ENCODE assay signal across 23 mouse cellular contexts in the genomic region with DNA sequence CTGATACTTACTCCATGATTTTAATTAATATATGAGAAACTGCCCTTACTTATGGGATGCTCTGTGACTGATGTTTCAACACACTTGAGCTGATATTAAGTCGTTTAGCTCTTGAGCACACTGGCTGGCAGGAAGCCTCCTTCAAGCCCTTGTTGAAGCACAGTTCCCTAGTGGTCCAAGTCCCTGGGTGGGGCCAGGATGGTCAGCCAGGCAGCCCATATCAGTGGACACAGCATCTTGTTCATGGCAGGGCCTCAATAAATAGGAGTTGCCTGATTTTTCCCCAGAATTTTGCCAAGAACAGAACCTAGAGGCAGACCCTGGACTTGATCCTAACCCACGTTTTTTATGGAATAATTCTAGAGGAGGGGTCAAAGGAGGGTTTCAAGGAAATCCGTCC. TPM values are rescaled to one million over a fixed set of nuclear protein-coding genes. Genes with fewer than 3 reads are reported as not detected.
DNase-seq lines count a peak whose midpoint lies in the region; ATAC-seq and TF ChIP-seq lines count a peak whose summit lies in the region.
"Had no signal": no experiment of that assay in that cellular context is flagged by ENCODE, and none has a peak within 500 bp of the region (broad histone marks: within the 10 kb centered on the region; RNA-seq: fewer than 3 reads in every experiment).

No protein-coding gene starts in this region.

- no peak for TF ChIP-seq CTCF in kidney, postnatal 0 days (IDR thresholded peaks at IDR 0.05; ENCODE audit: low read depth)

- DNase-seq in heart, adult 11 months = peak; percentile 97
- no peak for DNase-seq in heart, embryonic 10.5 days (ENCODE audit: low spot score)
- DNase-seq in kidney, postnatal 0 days (ENCODE audit: low spot score) = no peak
- DNase-seq in kidney, adult 18-20 months = no peak
- DNase-seq in heart, postnatal 14 days = peak; percentile 55 to 65
- DNase-seq: cerebellum, adult 11-12 months; cerebellum, postnatal 36 days; forebrain, postnatal 0 days; layer of hippocampus, adult 9-11 months; liver, embryonic 13.5 days; right cerebral cortex, adult 18-20 months; thymus, postnatal 14 days had no signal

- no peak overlapping the region for H3K9ac ChIP-seq in kidney, postnatal 0 days (ENCODE audit: low read depth, low read length)
- H3K9ac ChIP-seq in embryonic facial prominence, embryonic 15.5 days = no peak overlapping the region
- no peak overlapping the region for H3K9ac ChIP-seq in midbrain, embryonic 15.5 days
- H3K9ac ChIP-seq: forebrain, postnatal 0 days; heart, embryonic 15.5 days; hindbrain, embryonic 14.5 days; limb, embryonic 12.5 days; liver, embryonic 13.5 days; lung, embryonic 15.5 days; neural tube, embryonic 13.5 days had no signal

- H3K9me3 ChIP-seq in heart, embryonic 10.5 days = no peaks in the 10 kb centered on the region
- no peaks in the 10 kb centered on the region for H3K9me3 ChIP-seq in kidney, postnatal 0 days (replicated peaks; ENCODE audit: low read length)
- H3K9me3 ChIP-seq in embryonic facial prominence, embryonic 15.5 days (replicated peaks) = no peaks in the 10 kb centered on the region
- H3K9me3 ChIP-seq in midbrain, embryonic 15.5 days = no peaks in the 10 kb centered on the region
- H3K9me3 ChIP-seq: heart, embryonic 15.5 days; limb, embryonic 12.5 days; liver, embryonic 13.5 days; lung, embryonic 15.5 days; neural tube, embryonic 13.5 days had no signal

- ATAC-seq in kidney, postnatal 0 days (replicated peaks; ENCODE audit: low FRiP score, low read depth) = no peak
- no peak for ATAC-seq in embryonic facial prominence, embryonic 15.5 days (ENCODE audit: insufficient number of reproducible peaks, low FRiP score, low TSS enrichment, low read depth)
- no peak for ATAC-seq in midbrain, embryonic 15.5 days (replicated peaks)
- ATAC-seq: forebrain, postnatal 0 days had no signal

- peaks cover 57% of the 10 kb centered on the region for H3K4me1 ChIP-seq in heart, embryonic 10.5 days
- peaks cover 43% of the 10 kb centered on the region for H3K4me1 ChIP-seq in kidney, postnatal 0 days (replicated peaks; ENCODE audit: insufficient read depth, low read length)
- H3K4me1 ChIP-seq in embryonic facial prominence, embryonic 15.5 days = peaks cover 63% of the 10 kb centered on the region
- H3K4me1 ChIP-seq in midbrain, embryonic 15.5 days = peaks cover 33% of the 10 kb centered on the region

- intact Hi-C loops in heart, postnatal 14 days (cut with DNase I) = loop anchor here (2.0 kb wide), 1 partner anchor 40 kb away; no protein-coding TSS in a partner anchor

- H3K4me2 ChIP-seq in kidney, postnatal 0 days (ENCODE audit: low read length) = no peak overlapping the region
- H3K4me2 ChIP-seq in embryonic facial prominence, embryonic 15.5 days (replicated peaks) = no peak overlapping the region
- no peak overlapping the region for H3K4me2 ChIP-seq in midbrain, embryonic 15.5 days
- H3K4me2 ChIP-seq: heart, embryonic 15.5 days; hindbrain, embryonic 14.5 days; limb, embryonic 12.5 days; liver, embryonic 13.5 days; lung, embryonic 15.5 days; midbrain, embryonic 11.5 days; neural tube, embryonic 13.5 days had no signal

- H3K27ac ChIP-seq in heart, embryonic 10.5 days = no peak overlapping the region
- peak overlapping the region; percentile 81 for H3K27ac ChIP-seq in kidney, postnatal 0 days
- peak overlapping the region; percentile 63; the same call in 1 of the 2 replicates for H3K27ac ChIP-seq in embryonic facial prominence, embryonic 15.5 days (replicated peaks)
- no peak overlapping the region for H3K27ac ChIP-seq in midbrain, embryonic 15.5 days
- H3K27ac ChIP-seq: hindbrain, embryonic 14.5 days; limb, embryonic 12.5 days; liver, embryonic 13.5 days; lung, embryonic 15.5 days; neural tube, embryonic 13.5 days had no signal

- H3K4me3 ChIP-seq in heart, embryonic 10.5 days = no peak overlapping the region
- no peak overlapping the region for H3K4me3 ChIP-seq in kidney, postnatal 0 days (replicated peaks; ENCODE audit: low read depth, low read length)
- no peak overlapping the region for H3K4me3 ChIP-seq in embryonic facial prominence, embryonic 15.5 days (replicated peaks)
- no peak overlapping the region for H3K4me3 ChIP-seq in midbrain, embryonic 15.5 days
- H3K4me3 ChIP-seq: heart, embryonic 15.5 days; limb, embryonic 12.5 days; liver, embryonic 13.5 days; lung, embryonic 15.5 days; neural tube, embryonic 13.5 days had no signal

- H3K36me3 ChIP-seq in heart, embryonic 10.5 days = peaks cover 58% of the 10 kb centered on the region
- peaks cover 6% of the 10 kb centered on the region; the same call in 1 of the 2 replicates for H3K36me3 ChIP-seq in kidney, postnatal 0 days (ENCODE audit: insufficient read depth, low read length)
- H3K36me3 ChIP-seq in embryonic facial prominence, embryonic 15.5 days = peaks cover 14% of the 10 kb centered on the region
- H3K36me3 ChIP-seq in midbrain, embryonic 15.5 days (replicated peaks) = peaks cover 4% of the 10 kb centered on the region; the same call in 1 of the 2 replicates

- WGBS in heart, embryonic 10.5 days = 66% methylated on average over 3 of the region's 3 CpGs
- 40% methylated on average over 3 of the region's 3 CpGs for WGBS in kidney, postnatal 0 days
- 36% methylated on average over 3 of the region's 3 CpGs for WGBS in embryonic facial prominence, embryonic 15.5 days
- WGBS in midbrain, embryonic 15.5 days = 89% methylated on average over 3 of the region's 3 CpGs

- no peaks in the 10 kb centered on the region for H3K27me3 ChIP-seq in heart, embryonic 10.5 days (ENCODE audit: insufficient read depth, poor library complexity, severe bottlenecking)
- H3K27me3 ChIP-seq in kidney, postnatal 0 days (ENCODE audit: insufficient read depth, low read length) = no peaks in the 10 kb centered on the region
- no peaks in the 10 kb centered on the region for H3K27me3 ChIP-seq in embryonic facial prominence, embryonic 15.5 days
- H3K27me3 ChIP-seq in midbrain, embryonic 15.5 days (replicated peaks) = no peaks in the 10 kb centered on the region
- H3K27me3 ChIP-seq: heart, embryonic 15.5 days; limb, embryonic 12.5 days; liver, embryonic 13.5 days; lung, embryonic 15.5 days; neural tube, embryonic 13.5 days had no signal

RNA-seq across cellular contexts. Expression of a gene that starts 25.7 kb away (rescaled TPM):
- 0.40 and 1.2 TPM in 2 replicates for polyA plus RNA-seq in heart, embryonic 10.5 days (2016; fragmentation: Nextera tagmentation; extraction: Ambion mirVana)
- polyA plus RNA-seq in kidney, postnatal 0 days (2015; fragmentation: Nextera tagmentation; extraction: Ambion mirVana) = not detected in 2 replicates
- polyA plus RNA-seq in embryonic facial prominence, embryonic 15.5 days (2015; fragmentation: Nextera tagmentation; extraction: Ambion mirVana) = 1.1 and 2.3 TPM in 2 replicates
- not detected for total RNA-seq in heart, postnatal 14 days (2021)
- not detected in 2 replicates for polyA plus RNA-seq in midbrain, embryonic 15.5 days (2015; fragmentation: Nextera tagmentation; extraction: Ambion mirVana)
- total RNA-seq: forebrain, postnatal 0 days; left cerebral cortex, adult 8-10 months had no signal
- polyA plus RNA-seq: C2C12; forebrain, postnatal 0 days; hindbrain, embryonic 14.5 days; intestine, embryonic 14.5 days; limb, embryonic 12.5 days; liver, embryonic 13.5 days; lung, embryonic 15.5 days; midbrain, embryonic 11.5 days; neural tube, embryonic 13.5 days had no signal

RNA-seq across cellular contexts. Expression of a gene that starts 42.5 kb away (rescaled TPM):
- polyA plus RNA-seq in heart, embryonic 10.5 days (2016; fragmentation: Nextera tagmentation; extraction: Ambion mirVana) = 13.7 and 17.0 TPM in 2 replicates
- 21.3 TPM in 2 replicates for polyA plus RNA-seq in kidney, postnatal 0 days (2015; fragmentation: Nextera tagmentation; extraction: Ambion mirVana)
- polyA plus RNA-seq in embryonic facial prominence, embryonic 15.5 days (2015; fragmentation: Nextera tagmentation; extraction: Ambion mirVana) = 14.9 and 16.3 TPM in 2 replicates
- 1 to 10 TPM; 8.7 to 9.6 TPM for total RNA-seq in heart, postnatal 14 days (2021)
- 22.4 and 24.1 TPM in 2 replicates for polyA plus RNA-seq in midbrain, embryonic 15.5 days (2015; fragmentation: Nextera tagmentation; extraction: Ambion mirVana)

RNA-seq across cellular contexts. Expression of a gene that starts 48.4 kb away (rescaled TPM):
- 53.9 and 61.8 TPM in 2 replicates for polyA plus RNA-seq in heart, embryonic 10.5 days (2016; fragmentation: Nextera tagmentation; extraction: Ambion mirVana)
- 35.6 and 39.9 TPM in 2 replicates for polyA plus RNA-seq in kidney, postnatal 0 days (2015; fragmentation: Nextera tagmentation; extraction: Ambion mirVana)
- polyA plus RNA-seq in embryonic facial prominence, embryonic 15.5 days (2015; fragmentation: Nextera tagmentation; extraction: Ambion mirVana) = 50.1 and 55.2 TPM in 2 replicates
- total RNA-seq in heart, postnatal 14 days (2021) = 10 to 100 TPM; 60.3 to 68.7 TPM
- 41.1 and 42.6 TPM in 2 replicates for polyA plus RNA-seq in midbrain, embryonic 15.5 days (2015; fragmentation: Nextera tagmentation; extraction: Ambion mirVana)

Comparison
In these comparisons a context has a peak if more than half of its experiments do, and no peak if none do; other contexts are left out.
1. DNase-seq: peak in heart, adult 11 months (single experiment) and heart, postnatal 14 days (2 of 2); none in heart, embryonic 10.5 days (single experiment), kidney, postnatal 0 days (single experiment) and kidney, adult 18-20 months (single experiment).
2. H3K27ac ChIP-seq: peak in kidney, postnatal 0 days (single experiment) and embryonic facial prominence, embryonic 15.5 days (single experiment); none in heart, embryonic 10.5 days (single experiment) and midbrain, embryonic 15.5 days (single experiment).